Mouse (Mus musculus): ENCODE measurements around the gene AY761185.
"Not testable (repeated sequence)": the region's sequence is repeated elsewhere in the genome, so short reads cannot be mapped to it uniquely, and the experiment has no call there.

Gene AY761185

DNA sequence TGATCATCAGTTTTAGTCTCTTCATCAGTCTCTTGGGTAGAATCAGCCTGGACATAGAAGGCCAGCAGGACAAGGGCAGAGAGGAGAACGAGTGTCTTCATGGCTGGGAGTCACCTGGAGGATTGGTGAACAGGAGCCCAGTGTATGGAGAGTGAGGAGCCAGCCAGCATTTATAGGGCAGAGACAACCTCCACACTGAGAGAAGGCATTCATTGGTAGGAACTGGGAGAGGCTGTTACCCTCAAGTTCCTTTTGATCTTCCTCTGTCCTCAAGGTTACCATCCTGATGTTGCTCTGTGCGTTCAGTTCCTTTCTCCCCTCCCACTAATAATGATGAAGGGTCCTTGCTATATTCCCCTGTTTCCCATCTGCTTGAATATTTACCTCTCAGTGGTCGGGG is at the start of gene AY761185:
Gene AY761185 (minus strand): TSS at position 101 of the 400 bp plus-strand sequence.
- in situ Hi-C loops (cut with MboI, MseI) = loop anchor here (25.0 kb wide), 1 partner anchor 1032 kb away; the partner anchor contains the start of gene Gm31371

DNA sequence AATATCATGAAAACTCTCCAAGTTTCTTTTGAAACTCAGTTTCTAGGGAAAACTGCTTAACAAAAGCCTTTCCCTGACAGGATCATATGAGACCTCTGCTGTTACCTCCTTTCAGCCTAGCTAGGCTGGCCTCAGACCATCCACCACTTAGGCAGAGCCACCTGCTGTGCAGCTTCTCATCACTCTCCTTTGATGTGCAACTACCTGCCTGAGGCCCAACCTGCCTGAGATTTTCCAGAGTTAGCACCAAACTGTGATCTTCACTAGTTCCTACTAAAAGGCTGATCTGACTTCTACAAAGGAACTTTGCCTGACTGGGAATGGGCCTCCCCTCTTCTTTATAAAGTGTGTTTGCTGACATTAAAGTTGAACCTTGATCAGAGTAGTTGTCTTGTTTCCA is 49.5 kb upstream of the AY761185 start:
- in situ Hi-C loops (cut with MboI, MseI) = not testable (repeated sequence)

GRCm38 (mm10) chr8:20979846-20980245 is 35.3 kb upstream of the AY761185 start:
- in situ Hi-C loops (cut with MboI, MseI) = no loop called here

DNA sequence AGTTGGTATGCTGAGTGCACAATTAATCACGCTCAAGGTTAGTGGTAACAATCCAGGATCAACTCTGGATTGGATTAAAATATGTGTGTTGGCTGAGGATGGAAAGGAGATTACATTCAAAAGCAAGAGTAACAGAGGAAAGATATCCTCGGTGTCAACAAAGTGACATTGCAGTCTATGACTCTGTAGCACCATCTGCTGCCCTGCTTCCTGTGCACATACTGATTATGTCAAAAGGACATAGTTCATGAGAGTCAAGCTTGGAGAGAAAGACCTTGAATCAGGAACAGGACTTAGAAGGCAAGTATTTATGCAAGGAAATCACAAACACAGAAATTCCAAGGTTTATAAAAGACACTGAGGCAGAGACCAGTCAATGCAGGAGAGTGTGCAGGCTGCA is 20.0 kb upstream of the AY761185 start:
- in situ Hi-C loops (cut with MboI, MseI) = no loop called here

DNA sequence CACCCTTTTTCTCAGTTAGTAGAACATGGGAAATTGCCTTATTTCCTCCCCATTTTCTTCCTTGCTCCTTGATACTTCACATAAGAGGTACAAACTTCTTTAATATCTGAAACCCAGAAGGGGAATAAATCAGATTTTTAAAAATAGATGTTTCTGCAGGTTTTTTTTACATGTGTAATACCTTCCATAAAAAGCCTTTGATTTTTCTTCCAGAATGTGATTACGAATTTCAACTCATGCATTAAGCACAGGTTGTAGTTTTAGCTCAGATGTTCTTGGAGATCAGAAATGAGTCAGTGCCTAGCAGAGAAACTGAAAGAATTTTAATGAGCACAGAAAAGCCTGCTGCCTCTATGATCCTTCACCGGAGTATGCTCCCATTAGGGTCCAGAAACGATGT is 22.5 kb downstream of the AY761185 start, which contains the start of gene Gm6040:
Gene Gm6040 (minus strand): TSS at position 101 of the 400 bp plus-strand sequence.
- in situ Hi-C loops (cut with MboI, MseI) = no loop called here

DNA sequence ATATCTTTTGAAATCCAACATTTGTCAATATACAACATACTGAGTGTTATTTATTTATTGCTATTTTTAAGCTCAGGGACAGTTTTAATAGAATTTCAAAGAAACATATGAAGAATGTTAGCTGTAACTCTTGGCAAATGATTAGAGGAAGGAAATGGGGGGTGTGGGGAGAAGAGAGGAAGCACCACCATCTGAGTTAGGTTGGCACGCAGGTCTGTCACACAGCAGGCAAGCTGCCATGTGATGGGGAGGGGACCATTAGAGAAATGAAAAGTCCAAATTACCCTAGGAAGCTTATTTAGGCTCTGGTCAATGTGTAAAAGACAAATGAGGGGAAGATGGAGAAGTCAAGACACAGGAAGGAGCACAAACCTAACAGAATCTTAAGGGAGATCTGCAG is 32.2 kb downstream of the AY761185 start:
- in situ Hi-C loops (cut with MboI, MseI) = no loop called here

GRCm38 (mm10) chr8:20908256-20908655 is 36.3 kb downstream of the AY761185 start:
- in situ Hi-C loops (cut with MboI, MseI) = no loop called here

DNA sequence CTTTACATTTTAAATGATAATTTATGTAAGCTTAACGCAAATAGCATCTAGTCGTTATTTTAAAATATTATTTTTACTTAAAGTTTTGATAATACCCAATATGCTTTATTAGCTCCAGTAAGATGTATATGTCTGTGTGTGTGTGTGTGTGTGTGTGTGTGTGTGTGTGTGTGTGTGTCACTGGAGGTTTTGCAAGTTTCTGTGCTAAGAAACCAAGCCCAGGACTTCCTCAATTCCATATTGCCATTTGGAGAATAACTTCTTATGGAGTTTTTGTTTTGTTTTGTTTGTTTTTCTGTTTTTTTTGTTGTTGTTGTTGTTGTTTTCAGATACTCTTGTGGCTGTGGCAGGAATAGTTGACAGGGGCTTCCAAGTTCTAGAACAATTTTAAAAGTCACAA is 37.4 kb downstream of the AY761185 start:
- in situ Hi-C loops (cut with MboI, MseI) = no loop called here

GRCm38 (mm10) chr8:20902527-20902926 is 42.0 kb downstream of the AY761185 start, which contains the start of gene Gm15056:
Gene Gm15056, minus strand, starts transcription at chr8:20902627.
- in situ Hi-C loops (cut with MboI, MseI) = no loop called here

Data from T-helper 1 cell (primary cell).